Mouse (Mus musculus) MEL (cell line): ENCODE measurements at regions not wholly inside any gene's neighbourhood (a gene's known extent, or its start where the extent isn't known, plus 50 kb on each side); places are given as distances from the start of the nearest gene placed in this dataset.

ENCODE experiments used
- DNase-seq: peaks from one replicate; pipeline ENCODE4 v3.0.0; 2011; ENCODE audit warnings: low read depth, low spot score
- H3K27ac ChIP-seq: 2 replicates; pipeline ENCODE4 v1.5.1; 2012; ENCODE audit warnings: low read depth, mild to moderate bottlenecking, control low read depth, low read length, moderate library complexity; ENCODE audit not compliant: control insufficient read depth
- H3K27me3 ChIP-seq, 2 experiments: fragments of 150-350 bp in 1 of 2; sonication (generic) in 1 of 2; 2 replicates each; pipeline ENCODE4 v1.6.1; 2012; ENCODE audit warnings: low read length in 2 of 2, mild to moderate bottlenecking in 2 of 2, improper control_type of control experiment in 1 of 2, moderate library complexity in 1 of 2; ENCODE audit not compliant: insufficient read depth in 2 of 2, control insufficient read depth in 1 of 2
- H3K36me3 ChIP-seq, 2 experiments: 2 replicates each; pipeline ENCODE4 v1.6.1; 2012 to 2014; ENCODE audit warnings: low read length in 2 of 2, improper control_type of control experiment in 1 of 2, inconsistent platforms in 1 of 2, mild to moderate bottlenecking in 1 of 2; ENCODE audit not compliant: insufficient read depth in 2 of 2, control insufficient read depth in 1 of 2
- H3K4me1 ChIP-seq, 2 experiments: fragments of 150-350 bp in 1 of 2; sonication (generic) in 1 of 2; 2 replicates each; pipeline ENCODE4 v1.6.1; 2012; ENCODE audit warnings: low read length in 2 of 2, improper control_type of control experiment in 1 of 2, mild to moderate bottlenecking in 1 of 2; ENCODE audit not compliant: insufficient read depth in 2 of 2, control insufficient read depth in 1 of 2
- H3K4me3 ChIP-seq, 2 experiments: fragments of 150-350 bp in 1 of 2; sonication (generic) in 1 of 2; 2 replicates each; pipeline ENCODE4 v1.5.1; 2012; ENCODE audit warnings: low read depth in 2 of 2, low read length in 2 of 2, mild to moderate bottlenecking in 2 of 2, moderate library complexity in 2 of 2, control low read depth in 1 of 2, improper control_type of control experiment in 1 of 2; ENCODE audit not compliant: control insufficient read depth in 1 of 2, insufficient read depth in 1 of 2
- H3K79me2 ChIP-seq: 2 replicates; pipeline ENCODE4 v1.6.1; 2012; ENCODE audit warnings: mild to moderate bottlenecking, low read length, moderate library complexity; ENCODE audit not compliant: control insufficient read depth, poor library complexity, insufficient read depth
- H3K9ac ChIP-seq: 2 replicates; pipeline ENCODE4 v1.6.1; 2012; ENCODE audit warnings: low read depth, mild to moderate bottlenecking, control low read depth, low read length, moderate library complexity; ENCODE audit not compliant: control insufficient read depth, poor library complexity, severe bottlenecking
- H3K9me3 ChIP-seq: fragments of 150-350 bp; sonication (generic); replicated peaks from 2 replicates; pipeline ENCODE4 v1.6.1; 2012; ENCODE audit warnings: mild to moderate bottlenecking, low read length, improper control_type of control experiment, moderate library complexity; ENCODE audit not compliant: insufficient read depth
- CHD1 ChIP-seq: IDR thresholded peaks from 2 replicates; pipeline ENCODE4 v1.6.1; 2012; ENCODE audit warnings: low read depth, mild to moderate bottlenecking, inconsistent platforms, low read length, improper control_type of control experiment
- CHD2 ChIP-seq: IDR thresholded peaks from 2 replicates; pipeline ENCODE4 v1.6.1; 2011; ENCODE audit warnings: low read length, improper control_type of control experiment
- E2F4 ChIP-seq: IDR thresholded peaks from 2 replicates; pipeline ENCODE4 v1.6.1; 2011; ENCODE audit warnings: low read depth, low read length, improper control_type of control experiment, borderline replicate concordance
- EP300 ChIP-seq, 2 experiments: IDR thresholded peaks; 2 replicates each; pipeline ENCODE4 v1.6.1; 2011; ENCODE audit warnings: improper control_type of control experiment in 2 of 2, low read length in 2 of 2, low read depth in 1 of 2, mild to moderate bottlenecking in 1 of 2
- ETS1 ChIP-seq: IDR thresholded peaks from 2 replicates; pipeline ENCODE4 v1.6.1; 2012; ENCODE audit warnings: low read depth, mild to moderate bottlenecking, inconsistent platforms, low read length, improper control_type of control experiment, moderate library complexity
- GABPA ChIP-seq: IDR thresholded peaks from 2 replicates; pipeline ENCODE4 v1.6.1; 2012; ENCODE audit warnings: low read depth, mild to moderate bottlenecking, inconsistent platforms, low read length, improper control_type of control experiment, moderate library complexity
- GATA1 ChIP-seq: IDR thresholded peaks from 2 replicates; pipeline ENCODE4 v1.6.1; 2011; ENCODE audit warnings: low read depth, low read length, improper control_type of control experiment
- JUND ChIP-seq: IDR thresholded peaks from 2 replicates; pipeline ENCODE4 v1.6.1; 2011; ENCODE audit warnings: low read depth, mild to moderate bottlenecking, improper control_type of control experiment, low read length
- MEF2A ChIP-seq: IDR thresholded peaks from 2 replicates; pipeline ENCODE4 v1.6.1; 2014; ENCODE audit warnings: low read depth, mild to moderate bottlenecking, inconsistent platforms, low read length, improper control_type of control experiment; ENCODE audit not compliant: poor library complexity, insufficient replicate concordance, severe bottlenecking; ENCODE audit errors: extremely low read depth
- NELFE ChIP-seq: IDR thresholded peaks from 2 replicates; pipeline ENCODE4 v1.6.1; 2011; ENCODE audit warnings: low read depth, low read length, improper control_type of control experiment
- NRF1 ChIP-seq: IDR thresholded peaks from 2 replicates; pipeline ENCODE4 v1.6.1; 2014; ENCODE audit warnings: low read depth, mild to moderate bottlenecking, inconsistent platforms, low read length, improper control_type of control experiment, moderate library complexity; ENCODE audit not compliant: poor library complexity, insufficient read depth, severe bottlenecking
- POLR2A ChIP-seq, 2 experiments: IDR thresholded peaks; 2 replicates each; pipeline ENCODE4 v1.6.1; 2011 to 2012; ENCODE audit warnings: low read length in 2 of 2, mild to moderate bottlenecking in 2 of 2, control low read depth in 1 of 2, improper control_type of control experiment in 1 of 2, low read depth in 1 of 2, moderate library complexity in 1 of 2; ENCODE audit not compliant: control insufficient read depth in 1 of 2, insufficient read depth in 1 of 2, poor library complexity in 1 of 2
- POLR2AphosphoS5 ChIP-seq: IDR thresholded peaks from 2 replicates; pipeline ENCODE4 v1.6.1; 2012; ENCODE audit warnings: low read depth, borderline replicate concordance, mild to moderate bottlenecking, inconsistent platforms, low read length, moderate library complexity, mixed read lengths
- TBP ChIP-seq: IDR thresholded peaks from 2 replicates; pipeline ENCODE4 v1.8.0; 2011; ENCODE audit warnings: low read depth, low read length, improper control_type of control experiment
- TCF12 ChIP-seq: IDR thresholded peaks from 2 replicates; pipeline ENCODE4 v1.6.1; 2014; ENCODE audit warnings: low read depth, mild to moderate bottlenecking, inconsistent platforms, low read length, improper control_type of control experiment, moderate library complexity
- UBTF ChIP-seq: IDR thresholded peaks from 2 replicates; pipeline ENCODE4 v1.6.1; 2012; ENCODE audit warnings: low read depth, mild to moderate bottlenecking, inconsistent platforms, low read length, improper control_type of control experiment, moderate library complexity, borderline replicate concordance; ENCODE audit not compliant: insufficient read depth
- USF1 ChIP-seq: IDR thresholded peaks from 2 replicates; pipeline ENCODE4 v1.6.1; 2014; ENCODE audit warnings: low read depth, mild to moderate bottlenecking, inconsistent platforms, low read length, improper control_type of control experiment, moderate library complexity
- USF2 ChIP-seq, 2 experiments: IDR thresholded peaks; 2 replicates each; pipeline ENCODE4 v1.6.1; 2011 to 2012; ENCODE audit warnings: improper control_type of control experiment in 2 of 2, low read length in 2 of 2, borderline replicate concordance in 1 of 2, inconsistent platforms in 1 of 2, low read depth in 1 of 2, mild to moderate bottlenecking in 1 of 2; ENCODE audit not compliant: insufficient read depth in 1 of 2
- ZC3H11A ChIP-seq: IDR thresholded peaks from 2 replicates; pipeline ENCODE4 v1.6.1; 2012; ENCODE audit warnings: low read depth, mild to moderate bottlenecking, inconsistent platforms, low read length, improper control_type of control experiment
- ZKSCAN1 ChIP-seq: IDR thresholded peaks from 2 replicates; pipeline ENCODE4 v1.6.1; 2012; ENCODE audit warnings: low read depth, mild to moderate bottlenecking, inconsistent platforms, low read length, improper control_type of control experiment, moderate library complexity

- Histone ChIP-seq H3K4me1 (no peaks in the 10 kb centered on the region; a peak in 1 of 4 replicates), H3K79me2 (no peaks in the 10 kb centered on the region), H3K4me3 (no peak overlapping the region), H3K9me3 (no peaks in the 10 kb centered on the region), H3K27ac (no peak overlapping the region), H3K9ac (no peak overlapping the region), H3K36me3 (0 out of 4 replicates have a peak, but pooled peaks cover 0 to 2% of the 10 kb centered on the region in 2 experiments), H3K27me3 (no peaks in the 10 kb centered on the region)
- TF ChIP-seq ZKSCAN1 (no peak), POLR2AphosphoS5 (no peak), GABPA (no peak), ETS1 (no peak), UBTF (no peak), MEF2A (no peak), NRF1 (no peak), POLR2A (IDR thresholded peaks at IDR 0.05; ENCODE audit: control insufficient read depth in 1 of 2, insufficient read depth in 1 of 2, low read depth in 1 of 2, low read length in 2 of 2, poor library complexity in 1 of 2) (no peak), NELFE (no peak), USF1 (no peak), CHD1 (no peak), E2F4 (no peak)
- DNase-seq, result no peak
Measured at GRCm38 (mm10) chr1:148870788-148871187, 1090.3 kb downstream of the Pla2g4a start.

- H3K79me2 ChIP-seq, result no peaks in the 10 kb centered on the region
- H3K4me1 ChIP-seq, result peaks cover 0 to 4% of the 10 kb centered on the region in 2 experiments; a peak in 2 of 4 replicates
- no peak for TF ChIP-seq CHD2
- TF ChIP-seq JUND, result no peak
- no peak for TF ChIP-seq NELFE
- peak; percentile 59 to 64 for TF ChIP-seq EP300 (IDR thresholded peaks at IDR 0.05; ENCODE audit: low read depth in 1 of 2, low read length in 2 of 2)
- peak; percentile 82 for TF ChIP-seq TCF12
- TF ChIP-seq ZC3H11A, result no peak
- TF ChIP-seq USF2 (IDR thresholded peaks at IDR 0.05; ENCODE audit: borderline replicate concordance in 1 of 2, insufficient read depth in 1 of 2, low read depth in 1 of 2, low read length in 2 of 2), result no peak
- no peak for TF ChIP-seq CHD1
- peak; percentile 48; the same call in 1 of the 2 replicates for TF ChIP-seq GATA1
- TF ChIP-seq TBP, result no peak
- peak; percentile 8 for DNase-seq
- no peaks in the 10 kb centered on the region for H3K9me3 ChIP-seq
- H3K27ac ChIP-seq, result no peak overlapping the region
- peaks cover 0 to 5% of the 10 kb centered on the region in 2 experiments; a peak in 2 of 4 replicates for H3K36me3 ChIP-seq
- no peaks in the 10 kb centered on the region for H3K27me3 ChIP-seq
- H3K4me3 ChIP-seq, result no peak overlapping the region
- no peak overlapping the region for H3K9ac ChIP-seq
Measured at GRCm38 (mm10) chr1:148863582-148863981, 1097.5 kb downstream of the Pla2g4a start.
